Comparison of ENCODE assay signal across 9 mouse cellular contexts in genomic region chr13:63136775-63137174, GRCm38 (mm10).
DNase-seq lines count a peak whose midpoint lies in the region; ATAC-seq and TF ChIP-seq lines count a peak whose summit lies in the region.
"Had no signal": no experiment of that assay in that cellular context is flagged by ENCODE, and none has a peak within 500 bp of the region (broad histone marks: within the 10 kb centered on the region; RNA-seq: fewer than 3 reads in every experiment).

No protein-coding gene starts in this region.

- H3K4me2 ChIP-seq in kidney, postnatal 0 days (ENCODE audit: low read length): no peak overlapping the region
- H3K4me2 ChIP-seq in kidney, embryonic 16.5 days (replicated peaks; ENCODE audit: low read depth, low read length): no peak overlapping the region
- H3K4me2 ChIP-seq in hindbrain, embryonic 11.5 days (replicated peaks; ENCODE audit: low read depth, low read length): no peak overlapping the region
- H3K4me2 ChIP-seq: limb, embryonic 13.5 days had no signal

- no peak overlapping the region for H3K4me3 ChIP-seq in kidney, postnatal 0 days (replicated peaks; ENCODE audit: low read depth, low read length)
- no peak overlapping the region for H3K4me3 ChIP-seq in kidney, embryonic 16.5 days (ENCODE audit: low read length)
- no peak overlapping the region for H3K4me3 ChIP-seq in hindbrain, embryonic 11.5 days (ENCODE audit: low read depth, low read length)
- H3K4me3 ChIP-seq: limb, embryonic 13.5 days had no signal

- H3K27me3 ChIP-seq in kidney, postnatal 0 days (ENCODE audit: insufficient read depth, low read length): no peaks in the 10 kb centered on the region
- H3K27me3 ChIP-seq in kidney, embryonic 16.5 days (ENCODE audit: insufficient read depth, low read length): no peaks in the 10 kb centered on the region
- H3K27me3 ChIP-seq in hindbrain, embryonic 11.5 days (ENCODE audit: control insufficient read depth, insufficient read depth, low read length): no peaks in the 10 kb centered on the region; the same call in 1 of the 2 replicates
- H3K27me3 ChIP-seq: limb, embryonic 13.5 days had no signal

- peak; percentile 56 for TF ChIP-seq CTCF in kidney, postnatal 0 days (IDR thresholded peaks at IDR 0.05; ENCODE audit: low read depth)

- no peaks in the 10 kb centered on the region for H3K4me1 ChIP-seq in kidney, postnatal 0 days (replicated peaks; ENCODE audit: insufficient read depth, low read length)
- H3K4me1 ChIP-seq in kidney, embryonic 16.5 days (ENCODE audit: insufficient read depth, low read length): no peaks in the 10 kb centered on the region
- H3K4me1 ChIP-seq in hindbrain, embryonic 11.5 days (replicated peaks; ENCODE audit: control insufficient read depth, insufficient read depth, low read length): no peaks in the 10 kb centered on the region

- no peaks in the 10 kb centered on the region for H3K36me3 ChIP-seq in kidney, postnatal 0 days (ENCODE audit: insufficient read depth, low read length)
- H3K36me3 ChIP-seq in kidney, embryonic 16.5 days (ENCODE audit: insufficient read depth, low read length): no peaks in the 10 kb centered on the region
- no peaks in the 10 kb centered on the region for H3K36me3 ChIP-seq in hindbrain, embryonic 11.5 days (ENCODE audit: control insufficient read depth, insufficient read depth, low read length)
- H3K36me3 ChIP-seq: limb, embryonic 13.5 days had no signal

- ATAC-seq in kidney, postnatal 0 days (replicated peaks; ENCODE audit: low FRiP score, low read depth): no peak
- ATAC-seq in kidney, embryonic 16.5 days (ENCODE audit: low FRiP score, low TSS enrichment): no peak
- ATAC-seq in hindbrain, embryonic 11.5 days (ENCODE audit: low FRiP score): no peak
- no peak for ATAC-seq in monocyte, adult 5-6 weeks (replicated peaks; ENCODE audit: insufficient number of reproducible peaks, low FRiP score, low TSS enrichment, poor library complexity, severe bottlenecking)

- DNase-seq in kidney, postnatal 0 days (ENCODE audit: low spot score): no peak
- DNase-seq in thymus, postnatal 14 days: peak; percentile 30
- DNase-seq in thymus, postnatal 36 days: no peak
- peak; percentile 48 for DNase-seq in R1 (ENCODE audit: low read depth, low spot score)
- no peak for DNase-seq in hindbrain, embryonic 11.5 days (ENCODE audit: low spot score)
- DNase-seq: layer of hippocampus, adult 9-11 months had no signal

- no peaks in the 10 kb centered on the region for H3K9me3 ChIP-seq in kidney, postnatal 0 days (replicated peaks; ENCODE audit: low read length)
- H3K9me3 ChIP-seq in kidney, embryonic 16.5 days (ENCODE audit: low read length): no peaks in the 10 kb centered on the region
- H3K9me3 ChIP-seq in hindbrain, embryonic 11.5 days (ENCODE audit: control insufficient read depth, low read length): no peaks in the 10 kb centered on the region
- H3K9me3 ChIP-seq: limb, embryonic 13.5 days had no signal

- 86% methylated on average over 1 of the region's 1 CpGs for WGBS in kidney, postnatal 0 days
- WGBS in kidney, embryonic 16.5 days: 79% methylated on average over 1 of the region's 1 CpGs
- 82% methylated on average over 1 of the region's 1 CpGs for WGBS in hindbrain, embryonic 11.5 days

- H3K9ac ChIP-seq in kidney, postnatal 0 days (ENCODE audit: low read depth, low read length): no peak overlapping the region
- no peak overlapping the region for H3K9ac ChIP-seq in kidney, embryonic 16.5 days (replicated peaks; ENCODE audit: low read length)
- no peak overlapping the region for H3K9ac ChIP-seq in hindbrain, embryonic 11.5 days (ENCODE audit: low read depth, low read length)
- H3K9ac ChIP-seq: limb, embryonic 13.5 days had no signal

- H3K27ac ChIP-seq in kidney, postnatal 0 days: no peak overlapping the region
- H3K27ac ChIP-seq in kidney, embryonic 16.5 days (ENCODE audit: low read length): no peak overlapping the region
- no peak overlapping the region for H3K27ac ChIP-seq in hindbrain, embryonic 11.5 days (ENCODE audit: low read depth, low read length)
- H3K27ac ChIP-seq: limb, embryonic 13.5 days had no signal

Comparison
In these comparisons a context has a peak if more than half of its experiments do, and no peak if none do; other contexts are left out.
1. DNase-seq: peak in thymus, postnatal 14 days (single experiment) and R1 (single experiment); none in kidney, postnatal 0 days (single experiment), thymus, postnatal 36 days (0 of 2) and hindbrain, embryonic 11.5 days (single experiment).